Mouse (Mus musculus) G1E (cell line): ENCODE results near the gene Taco1. TPM values are rescaled to one million over a fixed set of nuclear protein-coding genes. Genes with fewer than 3 reads are reported as not detected.
A peak's percentile ranks its signal among the peaks of the same experiment; 100 is the strongest.

ENCODE experiments used
- ATAC-seq: 2 replicates; pipeline ENCODE4 v1.8.0; 2016; ENCODE audit warnings: mild to moderate bottlenecking; ENCODE audit not compliant: insufficient number of reproducible peaks, poor library complexity, low FRiP score, severe bottlenecking; ENCODE audit errors: extremely low read depth
- DNase-seq: peaks from one replicate; pipeline ENCODE4 v3.0.0; 2012; ENCODE audit warnings: low spot score
- H3K27me3 ChIP-seq: 2 replicates; pipeline ENCODE4 v1.6.1; 2012; ENCODE audit warnings: mild to moderate bottlenecking, low read length, inconsistent platforms; ENCODE audit not compliant: insufficient read depth
- H3K36me3 ChIP-seq: replicated peaks from 2 replicates; pipeline ENCODE3; 2012; ENCODE audit warnings: mild to moderate bottlenecking, inconsistent platforms
- H3K4me1 ChIP-seq: 2 replicates; pipeline ENCODE4 v1.6.1; 2012; ENCODE audit warnings: low read depth, low read length, inconsistent platforms, mixed read lengths; ENCODE audit not compliant: insufficient read depth
- H3K4me3 ChIP-seq: 2 replicates; pipeline ENCODE4 v1.5.1; 2012; ENCODE audit warnings: low read depth, mild to moderate bottlenecking, inconsistent platforms, low read length, moderate library complexity, mixed read lengths
- H3K9me3 ChIP-seq: replicated peaks from 2 replicates; pipeline ENCODE4 v1.6.1; 2012; ENCODE audit warnings: inconsistent platforms
- CTCF ChIP-seq: IDR thresholded peaks from 2 replicates; pipeline ENCODE4 v1.5.1; 2012; ENCODE audit warnings: low read depth, low read length, inconsistent platforms, mixed read lengths
- GATA1 ChIP-seq: IDR thresholded peaks from 2 replicates; pipeline ENCODE4 v1.6.1; 2012; ENCODE audit warnings: borderline replicate concordance, low read length, inconsistent platforms, mixed read lengths
- GATA2 ChIP-seq: IDR thresholded peaks from 2 replicates; pipeline ENCODE4 v1.6.1; 2012; ENCODE audit warnings: low read depth, low read length, inconsistent platforms, borderline replicate concordance
- POLR2AphosphoS5 ChIP-seq: IDR thresholded peaks from 2 replicates; pipeline ENCODE4 v1.6.1; 2012; ENCODE audit warnings: low read depth, low read length, inconsistent platforms; ENCODE audit not compliant: insufficient replicate concordance
- TAL1 ChIP-seq: conservative IDR thresholded peaks from 2 replicates; pipeline ENCODE4 v1.6.1; 2012; ENCODE audit warnings: low read depth, low read length, inconsistent platforms, mixed read lengths
- polyA plus RNA-seq: library from polyadenylated mRNA; stranded (reverse); fragments of >175 nt; gene quantifications from 2 replicates; pipeline ENCODE4 v1.2.3, GENCODE M21; 2012
- total RNA-seq, 2 experiments: library from RNA; stranded (forward) in 1 of 2; stranded (reverse) in 1 of 2; fragments of 200-1000 nt in 1 of 2; fragments of >200 nt in 1 of 2; fragmentation: Nextera tagmentation in 1 of 2; gene quantifications; 2 replicates each; pipeline ENCODE4 v1.2.3; 2014 to 2017

The Taco1 gene
- total and polyA plus RNA-seq, 3 experiments, result 19.2 to 20.4 (median 20.3) TPM

GRCm38 (mm10) chr11:106073774-106074173 lies 7.9 kb downstream of the Taco1 start:
- no peaks in the 10 kb centered on the region for H3K9me3 ChIP-seq
- no peak overlapping the region for H3K4me3 ChIP-seq
- H3K27me3 ChIP-seq, result no peaks in the 10 kb centered on the region
- H3K4me1 ChIP-seq, result peaks cover 1% of the 10 kb centered on the region; the same call in 1 of the 2 replicates
- no peak for TF ChIP-seq CTCF
- TF ChIP-seq GATA2, result no peak
- no peak for TF ChIP-seq TAL1
- TF ChIP-seq GATA1, result no peak
- no peak for TF ChIP-seq POLR2AphosphoS5
- ATAC-seq (no peak), DNase-seq (no peak)
- H3K36me3 ChIP-seq, result peaks cover 61% of the 10 kb centered on the region

GRCm38 (mm10) chr11:106076321-106076720 lies 10.5 kb downstream of the Taco1 start:
- no peaks in the 10 kb centered on the region; the same call in 1 of the 2 replicates for H3K4me1 ChIP-seq
- TF ChIP-seq TAL1 (no peak), CTCF (peak; percentile 70)
- DNase-seq (no peak), ATAC-seq (peak; percentile 63)
- H3K36me3 ChIP-seq, result peaks cover 40% of the 10 kb centered on the region
- H3K9me3 ChIP-seq, result no peaks in the 10 kb centered on the region
- H3K4me3 ChIP-seq, result no peak overlapping the region
- no peaks in the 10 kb centered on the region for H3K27me3 ChIP-seq

GRCm38 (mm10) chr11:106083708-106084701 lies 18.1 kb downstream of the Taco1 start, which contains the start of gene Map3k3:
Map3k3 (plus strand) TSS chr11:106084613.
- H3K4me3 ChIP-seq, result peak within 1 kb of the TSS; percentile 86
- DNase-seq, result peak; percentile 99
- TF ChIP-seq POLR2AphosphoS5 (no peak), GATA2 (no peak), CTCF (peak; percentile 18; the same call in 1 of the 2 replicates), GATA1 (no peak)
- no peaks in the 10 kb centered on the region for H3K9me3 ChIP-seq
- peaks cover 12% of the 10 kb centered on the region for H3K4me1 ChIP-seq
- ATAC-seq, result peak; percentile 98
- peaks cover 4% of the 10 kb centered on the region for H3K27me3 ChIP-seq
- H3K36me3 ChIP-seq, result peaks cover 2% of the 10 kb centered on the region

- no peaks in the 10 kb centered on the region for H3K9me3 ChIP-seq
- ATAC-seq (no peak), DNase-seq (peak; percentile 73)
- peaks cover 2% of the 10 kb centered on the region for H3K36me3 ChIP-seq
- TF ChIP-seq GATA2 (no peak), CTCF (no peak), POLR2AphosphoS5 (no peak), TAL1 (no peak), GATA1 (no peak)
- H3K27me3 ChIP-seq, result peaks cover 4% of the 10 kb centered on the region
- H3K4me1 ChIP-seq, result peaks cover 14% of the 10 kb centered on the region
- peak overlapping the region; percentile 86 for H3K4me3 ChIP-seq
These were observed 19.2 kb downstream of the Taco1 start for GRCm38 (mm10) chr11:106084911-106085561.

- H3K27me3 ChIP-seq, result no peaks in the 10 kb centered on the region
- H3K4me3 ChIP-seq, result no peak overlapping the region
- peaks cover 21% of the 10 kb centered on the region for H3K36me3 ChIP-seq
- ATAC-seq (no peak), DNase-seq (no peak)
- H3K9me3 ChIP-seq, result no peaks in the 10 kb centered on the region
- no peak for TF ChIP-seq TAL1
- no peak for TF ChIP-seq GATA2
- H3K4me1 ChIP-seq, result no peaks in the 10 kb centered on the region
These were observed 32.4 kb downstream of the Taco1 start for GRCm38 (mm10) chr11:106098223-106098622.

- no peak for ATAC-seq
- peaks cover 28% of the 10 kb centered on the region for H3K36me3 ChIP-seq
- no peak overlapping the region for H3K4me3 ChIP-seq
- no peaks in the 10 kb centered on the region for H3K27me3 ChIP-seq
- peaks cover 11% of the 10 kb centered on the region for H3K4me1 ChIP-seq
- TF ChIP-seq POLR2AphosphoS5 (no peak), TAL1 (no peak), CTCF (no peak), GATA2 (no peak), GATA1 (no peak)
- H3K9me3 ChIP-seq, result no peaks in the 10 kb centered on the region
- DNase-seq, result no peak
These were observed 37.0 kb downstream of the Taco1 start for GRCm38 (mm10) chr11:106102866-106103265.
